Mouse (Mus musculus): ENCODE measurements around the gene Pknox1. TPM values are rescaled to one million over a fixed set of nuclear protein-coding genes. Genes with fewer than 3 reads are reported as not detected.
A peak's percentile ranks its signal among the peaks of the same experiment; 100 is the strongest.

Pknox1 gene
- polyA plus RNA-seq, 1 experiment from 2014 or later = 15.0 TPM

DNA sequence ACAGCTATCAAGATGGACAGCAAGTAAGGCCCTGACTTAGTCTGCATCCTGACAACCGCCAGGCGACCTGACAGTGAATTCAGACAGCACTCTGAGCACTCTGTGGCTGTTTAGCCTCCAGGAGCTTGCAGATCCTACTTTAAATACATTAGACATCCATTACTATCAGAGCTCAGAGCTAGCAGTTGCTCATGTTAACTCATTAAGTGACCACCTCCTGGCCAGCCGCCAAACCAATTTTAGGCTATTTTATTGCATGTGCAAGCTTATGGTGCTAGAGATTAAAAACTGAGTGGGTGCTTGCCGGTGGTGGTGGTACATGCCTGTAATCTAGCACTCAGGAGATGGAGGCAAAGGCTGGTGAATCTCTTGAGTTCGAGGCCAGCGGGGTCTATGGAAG, 19.2 kb downstream of the Pknox1 start:
- Histone ChIP-seq H3K36me3 (ENCODE audit: insufficient read depth, low read length) (no peaks in the 10 kb centered on the region), H3K9me3 (ENCODE audit: low read length) (no peaks in the 10 kb centered on the region), H3K4me3 (ENCODE audit: low read depth, low read length) (no peak overlapping the region), H3K9ac (replicated peaks; ENCODE audit: low read depth) (no peak overlapping the region), H3K4me1 (ENCODE audit: insufficient read depth, low read depth, low read length) (no peaks in the 10 kb centered on the region), H3K27ac (ENCODE audit: low read length) (no peak overlapping the region), H3K27me3 (replicated peaks; ENCODE audit: insufficient read depth, low read length) (no peaks in the 10 kb centered on the region), H3K4me2 (replicated peaks; ENCODE audit: low read depth, low read length) (no peak overlapping the region)
- no peak for TF ChIP-seq CTCF (IDR thresholded peaks at IDR 0.05)
- TF ChIP-seq EP300 (IDR thresholded peaks at IDR 0.05) = no peak
- WGBS = 82% methylated on average over 6 of the region's 6 CpGs
- DNase-seq (ENCODE audit: low spot score) (no peak), ATAC-seq (no peak)

DNA sequence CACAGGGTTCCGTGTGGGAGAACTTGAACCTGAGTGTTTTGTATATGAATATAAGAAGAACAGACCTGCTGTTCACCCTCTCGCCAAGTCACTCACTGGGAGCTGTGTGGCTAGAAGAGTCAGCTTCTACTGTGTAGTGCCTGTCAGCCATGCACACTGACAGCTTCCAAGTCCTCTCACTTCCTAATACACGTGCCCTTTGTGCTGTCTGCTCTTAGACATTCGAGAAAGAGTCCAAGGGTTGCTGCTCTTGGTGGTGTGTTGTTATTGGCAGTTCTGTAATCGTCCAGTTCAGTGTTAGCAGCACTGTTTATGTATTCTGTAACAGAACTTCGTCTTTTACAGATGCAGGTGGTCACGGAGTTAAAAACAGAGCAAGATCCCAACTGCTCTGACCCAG, 23.6 kb downstream of the Pknox1 start:
- no peaks in the 10 kb centered on the region for H3K4me1 ChIP-seq (ENCODE audit: insufficient read depth, low read depth, low read length)
- H3K4me2 ChIP-seq (replicated peaks; ENCODE audit: low read depth, low read length) = no peak overlapping the region
- no peaks in the 10 kb centered on the region for H3K9me3 ChIP-seq (ENCODE audit: low read length)
- no peaks in the 10 kb centered on the region for H3K27me3 ChIP-seq (replicated peaks; ENCODE audit: insufficient read depth, low read length)
- ATAC-seq (no peak), DNase-seq (ENCODE audit: low spot score) (no peak)
- H3K36me3 ChIP-seq (ENCODE audit: insufficient read depth, low read length) = 0 out of 2 replicates have a peak, but pooled peaks cover 3% of the 10 kb centered on the region
- H3K9ac ChIP-seq (replicated peaks; ENCODE audit: low read depth) = no peak overlapping the region
- TF ChIP-seq EP300 (IDR thresholded peaks at IDR 0.05) = no peak
- no peak for TF ChIP-seq CTCF (IDR thresholded peaks at IDR 0.05)
- H3K4me3 ChIP-seq (ENCODE audit: low read depth, low read length) = no peak overlapping the region
- H3K27ac ChIP-seq (ENCODE audit: low read length) = no peak overlapping the region
- WGBS = 75% methylated on average over 7 of the region's 7 CpGs

DNA sequence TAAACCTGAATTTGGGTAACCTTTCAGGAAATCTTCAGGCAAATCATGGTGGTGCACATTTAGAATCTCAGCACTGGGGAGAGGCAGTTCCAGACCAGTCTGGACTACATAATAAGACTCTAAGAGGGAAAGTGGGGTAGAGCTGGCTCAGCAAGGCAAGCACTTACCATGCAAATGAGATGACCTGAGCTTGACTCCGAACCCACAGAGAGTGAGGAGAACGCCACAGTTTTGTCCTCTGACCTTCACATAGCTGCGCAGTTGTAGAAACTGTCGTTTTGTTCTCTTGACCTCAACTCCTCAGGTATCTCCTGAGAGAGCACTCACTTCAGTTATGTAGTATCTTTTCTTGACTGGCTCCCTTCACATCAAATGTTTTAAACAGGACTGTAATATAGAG, 24.2 kb downstream of the Pknox1 start:
- ATAC-seq (no peak), DNase-seq (ENCODE audit: low spot score) (no peak)
- no peak overlapping the region for H3K27ac ChIP-seq (ENCODE audit: low read length)
- TF ChIP-seq CTCF (IDR thresholded peaks at IDR 0.05) (no peak), EP300 (IDR thresholded peaks at IDR 0.05) (no peak)
- no peak overlapping the region for H3K4me2 ChIP-seq (replicated peaks; ENCODE audit: low read depth, low read length)
- no peak overlapping the region for H3K4me3 ChIP-seq (ENCODE audit: low read depth, low read length)
- no peaks in the 10 kb centered on the region for H3K27me3 ChIP-seq (replicated peaks; ENCODE audit: insufficient read depth, low read length)
- H3K4me1 ChIP-seq (ENCODE audit: insufficient read depth, low read depth, low read length) = no peaks in the 10 kb centered on the region
- no peak overlapping the region for H3K9ac ChIP-seq (replicated peaks; ENCODE audit: low read depth)
- 0 out of 2 replicates have a peak, but pooled peaks cover 3% of the 10 kb centered on the region for H3K36me3 ChIP-seq (ENCODE audit: insufficient read depth, low read length)
- 83% methylated on average over 4 of the region's 4 CpGs for WGBS
- H3K9me3 ChIP-seq (ENCODE audit: low read length) = no peaks in the 10 kb centered on the region

DNA sequence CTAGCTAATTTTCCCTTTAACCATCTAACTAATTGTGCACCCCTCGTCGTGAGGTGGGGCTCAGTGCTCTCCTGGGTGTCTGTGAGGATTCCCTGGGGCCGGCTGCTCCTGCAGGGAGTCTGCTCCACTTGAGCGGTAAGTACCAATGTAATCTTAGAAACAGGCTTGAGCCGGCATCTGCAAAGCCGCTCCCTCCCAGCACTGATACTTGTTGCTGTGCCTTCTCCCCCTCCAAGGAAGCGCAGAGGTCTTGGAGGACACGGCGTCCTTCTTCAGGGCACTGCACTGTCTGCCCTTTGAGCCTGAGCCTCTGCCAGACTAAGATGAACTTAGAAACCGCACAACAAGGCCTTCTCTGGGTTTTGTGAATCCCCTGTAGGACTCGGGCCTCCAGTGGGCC, 26.3 kb downstream of the Pknox1 start:
- no peak overlapping the region for H3K9ac ChIP-seq (replicated peaks; ENCODE audit: low read depth)
- no peak for ATAC-seq
- no peaks in the 10 kb centered on the region for H3K4me1 ChIP-seq (ENCODE audit: insufficient read depth, low read depth, low read length)
- no peak for DNase-seq (ENCODE audit: low spot score)
- 86% methylated on average over 11 of the region's 11 CpGs for WGBS
- H3K27ac ChIP-seq (ENCODE audit: low read length) = no peak overlapping the region
- H3K4me3 ChIP-seq (ENCODE audit: low read depth, low read length) = no peak overlapping the region
- TF ChIP-seq CTCF (IDR thresholded peaks at IDR 0.05) (no peak), EP300 (IDR thresholded peaks at IDR 0.05) (no peak)
- H3K36me3 ChIP-seq (ENCODE audit: insufficient read depth, low read length) = 0 out of 2 replicates have a peak, but pooled peaks cover 6% of the 10 kb centered on the region
- H3K9me3 ChIP-seq (ENCODE audit: low read length) = no peaks in the 10 kb centered on the region
- no peaks in the 10 kb centered on the region for H3K27me3 ChIP-seq (replicated peaks; ENCODE audit: insufficient read depth, low read length)
- H3K4me2 ChIP-seq (replicated peaks; ENCODE audit: low read depth, low read length) = no peak overlapping the region

DNA sequence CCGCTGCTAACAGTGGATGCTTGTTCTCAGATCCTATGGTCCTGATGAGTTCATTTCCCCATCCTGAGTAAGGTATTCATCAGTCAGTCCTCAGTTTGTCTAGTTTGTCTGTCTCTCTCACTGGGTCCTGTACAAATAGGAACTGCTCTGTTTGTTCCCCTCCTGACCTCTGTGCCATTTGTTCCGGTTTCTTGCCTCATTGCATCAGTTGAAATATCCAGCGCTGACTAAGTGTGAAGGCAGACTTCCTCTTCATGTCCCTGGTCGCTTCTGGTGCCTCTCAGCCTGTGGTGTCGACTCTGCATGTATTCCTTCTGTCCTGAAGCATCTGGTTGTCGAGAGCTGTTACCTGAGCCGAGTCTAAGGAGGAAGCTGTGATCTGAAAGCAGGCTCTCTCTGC, 30.1 kb downstream of the Pknox1 start:
- Histone ChIP-seq H3K9ac (replicated peaks; ENCODE audit: low read depth) (no peak overlapping the region), H3K36me3 (ENCODE audit: insufficient read depth, low read length) (peaks cover 14% of the 10 kb centered on the region; the same call in 1 of the 2 replicates), H3K27me3 (replicated peaks; ENCODE audit: insufficient read depth, low read length) (no peaks in the 10 kb centered on the region), H3K9me3 (ENCODE audit: low read length) (no peaks in the 10 kb centered on the region), H3K4me3 (ENCODE audit: low read depth, low read length) (no peak overlapping the region), H3K4me2 (replicated peaks; ENCODE audit: low read depth, low read length) (no peak overlapping the region), H3K4me1 (ENCODE audit: insufficient read depth, low read depth, low read length) (no peaks in the 10 kb centered on the region), H3K27ac (ENCODE audit: low read length) (no peak overlapping the region)
- 60% methylated on average over 7 of the region's 7 CpGs for WGBS
- no peak for TF ChIP-seq EP300 (IDR thresholded peaks at IDR 0.05)
- no peak for TF ChIP-seq CTCF (IDR thresholded peaks at IDR 0.05)
- DNase-seq (ENCODE audit: low spot score) = peak; percentile 45
- no peak for ATAC-seq

DNA sequence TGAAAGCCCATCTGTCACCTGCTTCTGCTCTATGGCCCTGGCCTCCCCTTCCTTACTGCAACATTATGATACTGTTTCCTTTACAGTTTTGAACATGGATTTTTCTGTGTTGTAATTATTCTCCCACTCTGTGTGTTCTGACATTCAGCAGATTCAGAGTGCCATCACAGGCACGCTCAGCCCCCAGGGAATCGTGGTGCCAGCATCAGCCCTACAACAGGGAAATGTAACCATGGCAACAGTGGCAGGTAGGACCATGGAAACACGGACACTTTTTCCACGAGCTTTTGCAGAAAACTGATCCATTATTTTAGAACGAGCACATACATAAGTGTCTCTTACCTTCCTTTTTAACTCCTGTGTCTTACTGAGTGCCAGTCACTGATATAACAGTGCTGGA, 30.5 kb downstream of the Pknox1 start:
- no peak overlapping the region for H3K27ac ChIP-seq (ENCODE audit: low read length)
- no peak overlapping the region for H3K9ac ChIP-seq (replicated peaks; ENCODE audit: low read depth)
- H3K9me3 ChIP-seq (ENCODE audit: low read length) = no peaks in the 10 kb centered on the region
- DNase-seq (ENCODE audit: low spot score) = no peak
- WGBS = 67% methylated on average over 5 of the region's 5 CpGs
- no peak for ATAC-seq
- H3K36me3 ChIP-seq (ENCODE audit: insufficient read depth, low read length) = peaks cover 12% of the 10 kb centered on the region; the same call in 1 of the 2 replicates
- H3K4me2 ChIP-seq (replicated peaks; ENCODE audit: low read depth, low read length) = no peak overlapping the region
- no peak overlapping the region for H3K4me3 ChIP-seq (ENCODE audit: low read depth, low read length)
- no peak for TF ChIP-seq EP300 (IDR thresholded peaks at IDR 0.05)
- no peak for TF ChIP-seq CTCF (IDR thresholded peaks at IDR 0.05)
- H3K27me3 ChIP-seq (replicated peaks; ENCODE audit: insufficient read depth, low read length) = no peaks in the 10 kb centered on the region
- H3K4me1 ChIP-seq (ENCODE audit: insufficient read depth, low read depth, low read length) = no peaks in the 10 kb centered on the region

DNA sequence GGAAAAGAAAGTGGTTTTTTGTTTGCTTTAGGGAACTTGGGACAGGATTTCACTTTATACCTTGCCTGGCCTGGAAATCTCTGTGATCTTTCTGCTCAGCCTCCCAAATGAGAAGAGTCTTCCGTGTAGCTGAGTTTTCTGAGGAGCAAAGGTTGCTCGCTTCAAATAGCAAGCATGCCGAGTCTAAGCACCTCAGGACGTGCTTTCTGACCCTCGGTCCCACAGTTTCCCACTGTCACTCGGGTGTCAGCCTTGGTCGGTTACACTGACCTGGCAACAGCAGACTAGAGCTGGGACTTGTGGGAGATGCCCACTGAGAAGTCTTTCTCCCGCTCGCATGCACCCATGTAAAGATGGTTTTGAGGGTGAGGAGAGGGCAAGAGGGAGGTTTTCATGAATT, 33.4 kb downstream of the Pknox1 start:
- ATAC-seq (no peak), DNase-seq (ENCODE audit: low spot score) (no peak)
- WGBS = 89% methylated on average over 9 of the region's 9 CpGs
- no peaks in the 10 kb centered on the region for H3K27me3 ChIP-seq (replicated peaks; ENCODE audit: insufficient read depth, low read length)
- no peak overlapping the region for H3K4me2 ChIP-seq (replicated peaks; ENCODE audit: low read depth, low read length)
- no peak overlapping the region for H3K4me3 ChIP-seq (ENCODE audit: low read depth, low read length)
- no peaks in the 10 kb centered on the region for H3K9me3 ChIP-seq (ENCODE audit: low read length)
- no peak for TF ChIP-seq EP300 (IDR thresholded peaks at IDR 0.05)
- no peak for TF ChIP-seq CTCF (IDR thresholded peaks at IDR 0.05)
- peaks cover 15% of the 10 kb centered on the region for H3K36me3 ChIP-seq (ENCODE audit: insufficient read depth, low read length)
- no peak overlapping the region for H3K9ac ChIP-seq (replicated peaks; ENCODE audit: low read depth)
- no peak overlapping the region for H3K27ac ChIP-seq (ENCODE audit: low read length)
- no peaks in the 10 kb centered on the region for H3K4me1 ChIP-seq (ENCODE audit: insufficient read depth, low read depth, low read length)

All from lung, postnatal 0 days (tissue).